Mouse (Mus musculus): ENCODE results near the gene Cfc1.
A peak's percentile ranks its signal among the peaks of the same experiment; 100 is the strongest.

Cfc1 gene

DNA sequence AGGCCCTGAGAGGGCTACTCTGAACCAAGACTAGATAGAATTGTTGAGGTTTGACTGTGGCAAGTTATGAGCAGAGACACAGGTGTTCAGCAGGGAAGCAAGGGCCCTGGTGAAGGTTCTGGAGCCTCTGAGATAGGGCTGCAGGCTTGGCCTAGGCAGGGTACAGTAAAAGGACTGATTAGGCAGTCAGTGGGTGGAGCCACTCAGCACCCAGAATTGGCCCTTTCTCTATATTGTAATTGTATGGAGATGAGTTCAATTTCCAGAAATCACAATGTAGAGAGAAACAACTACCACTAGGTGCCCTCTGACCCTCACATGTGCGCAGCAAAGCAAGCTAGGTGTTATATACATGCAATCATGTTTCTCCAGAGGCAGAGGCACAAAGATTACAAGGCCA, 18.2 kb downstream of the Cfc1 start:
- DNase-seq (ENCODE audit: low read depth, low spot score): no peak

DNA sequence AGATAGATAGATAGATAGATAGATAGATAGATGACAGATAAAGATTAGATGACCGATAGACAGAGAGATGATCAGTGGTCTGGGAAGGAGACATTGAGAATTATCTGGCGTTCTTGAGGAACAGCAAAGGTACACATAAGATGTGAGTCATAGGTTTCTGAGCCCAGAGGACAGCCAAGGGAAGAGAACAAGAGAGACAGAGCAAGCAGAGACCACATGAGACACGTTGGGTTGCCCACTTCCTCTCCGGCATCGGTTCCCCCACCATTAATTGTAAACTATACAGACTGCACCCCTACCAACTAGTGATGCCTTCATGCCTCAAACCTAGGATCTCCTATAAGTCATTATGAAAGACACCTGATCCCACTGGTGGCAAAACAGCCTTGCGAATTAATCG, 18.8 kb downstream of the Cfc1 start:
- DNase-seq (ENCODE audit: low read depth, low spot score): no peak

DNA sequence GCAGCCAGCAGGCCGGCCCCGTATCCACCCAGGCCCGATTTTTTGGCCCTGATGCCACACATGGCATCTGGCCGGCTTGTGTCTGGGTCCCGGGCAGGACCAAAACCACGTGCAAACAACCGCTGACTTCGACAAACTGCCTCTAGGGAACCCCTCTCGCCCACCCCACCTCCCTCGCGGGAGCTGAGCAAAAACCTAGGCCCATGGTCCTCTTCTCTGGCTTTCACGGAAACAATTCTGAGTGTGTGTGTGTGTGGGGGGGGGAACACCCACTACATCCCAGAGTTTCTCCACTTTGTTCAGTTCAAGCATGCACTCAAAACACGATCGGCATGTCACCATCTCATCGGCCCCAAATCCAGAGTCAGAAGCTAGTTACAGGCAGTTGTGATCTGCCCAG, 25.4 kb downstream of the Cfc1 start, which contains the start of gene Prss40:
TSS of gene Prss40 (minus strand) at position 101 of the 400 bp plus-strand sequence.
- DNase-seq (ENCODE audit: low read depth, low spot score): no peak

GRCm38 (mm10) chr1:34564383-34565045, 29.1 kb downstream of the Cfc1 start:
- DNase-seq (ENCODE audit: low read depth, low spot score): no peak

- no peak for DNase-seq (ENCODE audit: low read depth, low spot score)
These were observed 32.7 kb downstream of the Cfc1 start for GRCm38 (mm10) chr1:34568120-34568519.

DNA sequence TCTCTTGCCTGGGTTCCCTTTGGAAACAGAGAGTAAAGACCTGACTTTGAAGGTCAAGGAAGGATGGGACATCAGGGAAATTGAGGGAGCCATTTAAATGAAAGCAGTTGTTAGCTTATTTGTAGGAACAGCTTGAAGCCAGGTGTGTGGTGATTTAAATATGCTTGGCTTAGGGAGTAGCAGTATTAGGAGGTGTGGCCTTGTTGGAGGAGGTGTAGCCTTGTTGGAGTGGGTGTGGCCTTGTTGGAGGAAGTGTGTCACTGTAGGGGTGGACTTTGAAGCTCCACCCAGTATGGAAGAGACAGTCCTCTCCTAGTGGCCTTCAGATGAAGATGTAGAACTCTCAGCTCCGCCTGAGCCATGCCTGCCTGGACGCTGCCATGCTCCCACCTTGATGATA, 34.4 kb downstream of the Cfc1 start:
- no peak for DNase-seq (ENCODE audit: low read depth, low spot score)

GRCm38 (mm10) chr1:34571431-34571830, 36.0 kb downstream of the Cfc1 start:
- no peak for DNase-seq (ENCODE audit: low read depth, low spot score)

DNA sequence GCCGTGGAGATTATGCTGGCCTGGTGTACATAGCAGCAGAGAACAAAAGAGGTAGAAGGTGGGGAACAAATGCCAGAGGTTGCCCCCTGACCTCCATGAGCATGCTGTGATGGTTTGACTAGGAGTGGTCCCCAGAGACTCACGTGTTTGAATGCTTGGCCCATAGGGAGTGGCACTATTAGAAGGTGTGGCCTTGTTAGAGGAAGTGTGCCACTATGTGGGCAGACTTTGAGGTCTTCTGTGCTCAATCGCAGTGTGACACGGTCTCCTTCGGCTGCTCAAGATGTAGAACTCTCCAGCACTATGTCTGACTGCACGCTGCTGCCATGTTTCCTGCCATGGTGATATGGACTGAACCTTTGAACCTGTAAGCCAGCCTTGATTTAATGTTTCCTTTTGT, 37.8 kb downstream of the Cfc1 start:
- DNase-seq (ENCODE audit: low read depth, low spot score): no peak

DNA sequence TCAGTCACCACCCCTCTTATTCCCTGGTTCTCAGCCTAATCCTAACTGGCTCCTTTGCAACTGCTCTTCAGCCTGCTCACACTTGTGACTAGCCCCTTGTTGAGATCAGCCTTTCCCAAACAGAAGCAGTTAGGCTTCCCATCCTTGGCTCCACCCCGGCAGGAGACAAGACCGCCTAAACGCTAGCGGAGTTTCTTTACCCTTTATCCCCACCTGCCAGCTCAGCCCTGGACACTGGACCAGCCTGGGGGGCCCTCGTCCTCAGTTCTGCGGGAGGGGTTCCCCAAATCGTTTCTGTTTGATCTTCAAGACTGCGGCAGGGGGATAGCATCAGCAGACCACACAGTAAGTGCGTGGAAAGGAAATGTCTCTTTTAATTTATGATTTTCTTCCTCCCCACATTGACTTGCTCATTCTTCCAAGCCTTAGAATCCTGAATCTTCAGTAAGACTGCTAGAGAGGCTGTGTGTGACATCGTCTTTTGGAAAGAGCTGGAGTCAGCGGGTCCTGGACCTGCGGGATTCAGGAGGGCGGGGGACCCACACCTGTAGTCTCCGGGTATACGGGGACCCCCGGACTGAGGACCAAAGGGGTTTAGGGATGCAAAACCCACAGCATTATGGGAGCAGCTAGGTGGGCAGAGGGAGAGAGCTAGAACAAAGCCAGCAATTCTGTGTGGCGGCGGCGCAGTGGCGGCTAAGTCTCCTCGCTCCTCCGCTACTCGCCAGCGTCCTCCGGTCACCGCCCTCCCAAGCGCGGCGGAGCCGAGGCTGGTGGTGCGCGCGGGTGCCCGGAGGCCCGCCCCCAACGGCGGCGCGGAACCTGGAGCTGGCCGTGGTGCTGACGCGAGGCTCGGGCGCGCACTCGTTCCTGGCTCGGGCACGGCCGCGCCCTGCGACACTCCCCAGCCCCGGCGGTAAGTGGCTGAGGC, 43.7 kb downstream of the Cfc1 start, which contains the start of gene Amer3:
TSS of gene Amer3 (plus strand) at position 807 of the 931 bp plus-strand sequence.
- peak; percentile 42 for DNase-seq (ENCODE audit: low read depth, low spot score)

DNA sequence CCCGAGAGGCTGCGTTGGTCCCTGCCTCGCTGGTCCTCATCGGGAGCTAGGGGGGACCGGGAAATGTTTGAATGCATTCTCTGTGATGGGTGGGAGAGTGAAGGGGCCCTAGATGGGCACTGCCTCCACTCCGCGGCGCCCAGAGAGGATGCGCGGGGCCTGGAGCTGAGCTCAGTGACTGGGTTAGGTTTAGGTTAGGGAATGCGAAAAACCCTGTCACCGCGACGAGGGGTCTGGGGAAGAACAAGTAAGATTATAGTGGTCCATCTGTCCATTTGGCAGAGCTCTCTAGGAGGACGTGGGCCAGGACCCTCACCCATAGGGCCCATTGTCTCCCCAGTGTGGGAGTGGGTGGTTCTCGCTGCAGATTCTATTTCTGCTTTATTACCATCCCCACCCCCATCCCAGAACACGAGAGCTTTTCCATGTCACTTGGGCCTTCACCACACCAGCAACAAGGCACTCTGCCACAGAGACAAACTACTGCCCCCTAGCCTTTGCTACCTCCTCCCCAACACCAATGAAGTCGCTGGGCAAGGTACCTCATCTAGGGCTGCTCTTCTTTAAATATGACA, 44.4 kb downstream of the Cfc1 start:
- no peak for DNase-seq (ENCODE audit: low read depth, low spot score)

- no peak for DNase-seq (ENCODE audit: low read depth, low spot score)
These were observed 46.8 kb downstream of the Cfc1 start for GRCm38 (mm10) chr1:34582218-34582617.

DNA sequence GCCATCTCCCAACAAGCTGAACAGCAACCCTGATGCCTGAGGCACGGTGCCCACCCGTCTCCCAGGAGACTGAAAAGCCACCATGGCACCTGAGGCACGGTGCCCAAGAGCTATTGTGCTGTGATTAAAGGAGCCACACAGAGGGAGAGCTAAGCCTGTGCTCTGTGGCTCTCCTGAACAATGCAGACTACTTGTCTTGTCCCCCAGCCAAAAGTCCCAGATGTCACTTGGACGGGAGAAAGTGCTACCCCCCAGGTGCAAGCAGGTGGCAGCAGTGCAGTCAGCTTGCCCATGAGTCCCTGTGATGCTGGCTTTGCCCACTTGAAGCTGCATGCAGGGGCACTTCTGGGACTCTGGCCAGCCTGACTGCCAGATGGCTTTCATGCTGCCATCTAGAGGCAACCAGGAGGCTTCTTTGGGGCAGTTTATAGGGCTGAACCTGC, 48.4 kb downstream of the Cfc1 start:
- DNase-seq (ENCODE audit: low read depth, low spot score): peak; percentile 37

- no peak for DNase-seq (ENCODE audit: low read depth, low spot score)
These were observed 49.3 kb downstream of the Cfc1 start for GRCm38 (mm10) chr1:34584736-34585135.

DNA sequence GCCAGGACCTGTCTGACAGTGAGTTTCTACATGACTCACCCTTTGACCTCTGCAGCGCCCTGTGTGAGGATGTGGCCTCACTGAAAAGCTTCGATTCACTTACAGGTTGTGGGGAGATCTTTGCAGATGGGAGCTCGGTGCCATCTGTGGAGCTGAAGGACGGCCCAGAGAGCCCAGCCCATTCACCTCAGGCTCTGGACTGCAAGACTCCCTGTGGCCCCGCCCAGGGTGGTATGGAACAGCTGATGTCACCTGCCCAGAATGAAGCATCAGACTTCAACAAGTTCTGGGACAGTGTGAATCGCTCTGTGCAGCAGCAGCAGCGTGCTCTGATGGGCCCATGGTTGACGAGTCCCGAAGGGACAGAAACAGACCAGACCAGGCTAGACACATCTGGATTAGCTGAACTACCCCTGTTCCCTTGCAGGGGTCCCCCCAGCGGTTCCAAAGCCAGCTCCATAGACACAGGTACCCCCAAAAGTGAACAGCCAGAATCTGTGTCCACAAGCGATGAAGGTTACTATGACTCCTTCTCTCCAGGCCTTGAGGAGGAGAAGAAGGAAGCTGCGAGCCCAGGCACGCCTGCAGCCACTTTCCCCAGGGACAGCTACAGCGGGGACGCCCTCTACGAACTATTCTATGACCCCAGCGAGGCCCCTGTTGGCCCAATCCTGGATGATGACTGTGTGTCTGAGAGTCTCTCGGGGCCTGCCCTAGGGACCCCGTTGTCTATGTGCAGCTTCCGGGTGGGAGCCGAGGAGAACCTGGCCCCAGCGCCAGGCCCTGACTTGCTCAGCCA, 52.0 kb downstream of the Cfc1 start:
- DNase-seq (ENCODE audit: low read depth, low spot score): no peak

Data from retina, postnatal 7 days (tissue).